Mouse (Mus musculus): ENCODE data around the gene Ccdc106. TPM values are rescaled to one million over a fixed set of nuclear protein-coding genes. Genes with fewer than 3 reads are reported as not detected.

Ccdc106 gene
- polyA plus RNA-seq, 1 experiment from 2014 or later, result 75.7 TPM

- H3K36me3 ChIP-seq, result peaks cover 36% of the 10 kb centered on the region
- H3K4me3 ChIP-seq (replicated peaks), result peak overlapping the region; percentile 61; the same call in 1 of the 2 replicates
- WGBS, result 94% methylated on average over 7 of the region's 7 CpGs
- ATAC-seq (ENCODE audit: low FRiP score), result no peak
- no peaks in the 10 kb centered on the region for H3K9me3 ChIP-seq (replicated peaks)
- H3K4me1 ChIP-seq, result peaks cover 22% of the 10 kb centered on the region
- H3K9ac ChIP-seq (replicated peaks), result no peak overlapping the region
- peak overlapping the region; percentile 68 for H3K4me2 ChIP-seq
- H3K27ac ChIP-seq (replicated peaks), result 0 out of 2 replicates have a peak overlapping the region, but pooled peaks have one; percentile 99
- no peaks in the 10 kb centered on the region for H3K27me3 ChIP-seq (replicated peaks)
These were observed 16.7 kb downstream of the Ccdc106 start for GRCm38 (mm10) chr7:5037026-5037425.

DNA sequence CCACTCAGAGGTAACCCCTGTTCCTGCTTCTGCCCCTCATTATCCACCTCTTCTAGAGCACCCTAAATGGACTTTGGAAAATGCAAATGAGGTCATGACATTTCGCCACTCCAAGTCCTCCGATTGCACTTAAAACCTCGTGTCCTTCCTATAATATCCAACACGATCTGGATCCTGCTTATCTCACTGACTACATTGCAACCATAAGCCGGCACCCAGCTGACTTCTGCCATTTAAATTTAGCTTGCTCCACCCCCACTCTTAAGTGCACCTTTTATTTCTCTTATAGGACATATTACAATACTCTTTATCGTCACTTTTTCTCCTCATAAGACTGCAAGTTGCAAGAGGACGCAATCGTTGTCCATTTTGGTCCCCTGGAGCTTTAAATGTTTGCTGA, 17.1 kb downstream of the Ccdc106 start:
- peaks cover 32% of the 10 kb centered on the region for H3K36me3 ChIP-seq
- peak overlapping the region; percentile 68 for H3K4me2 ChIP-seq
- ATAC-seq (ENCODE audit: low FRiP score), result no peak
- H3K4me3 ChIP-seq (replicated peaks), result peak overlapping the region; percentile 61
- WGBS, result 81% methylated on average over 8 of the region's 8 CpGs
- H3K9ac ChIP-seq (replicated peaks), result 0 out of 2 replicates have a peak overlapping the region, but pooled peaks have one; percentile 74
- H3K9me3 ChIP-seq (replicated peaks), result no peaks in the 10 kb centered on the region
- peaks cover 22% of the 10 kb centered on the region for H3K4me1 ChIP-seq
- H3K27me3 ChIP-seq (replicated peaks), result no peaks in the 10 kb centered on the region
- peak overlapping the region; percentile 99 for H3K27ac ChIP-seq (replicated peaks)

GRCm38 (mm10) chr7:5038109-5038732, 17.9 kb downstream of the Ccdc106 start, which contains the start of gene Zfp784:
TSS of gene Zfp784 (minus strand) at chr7:5038446.
- Histone ChIP-seq H3K27ac (replicated peaks) (peak within 1 kb of the TSS; percentile 99), H3K9me3 (replicated peaks) (no peaks in the 10 kb centered on the region), H3K4me2 (peak within 1 kb of the TSS; percentile 68), H3K4me3 (replicated peaks) (peak within 1 kb of the TSS; percentile 61), H3K9ac (replicated peaks) (peak within 1 kb of the TSS; percentile 74), H3K36me3 (peaks cover 24% of the 10 kb centered on the region), H3K4me1 (peaks cover 22% of the 10 kb centered on the region), H3K27me3 (replicated peaks) (no peaks in the 10 kb centered on the region)
- ATAC-seq (ENCODE audit: low FRiP score), result peak; percentile 94
- under 1% methylated on average over 48 of the region's 48 CpGs for WGBS

GRCm38 (mm10) chr7:5038940-5039339, 18.6 kb downstream of the Ccdc106 start:
- H3K27ac ChIP-seq (replicated peaks), result peak overlapping the region; percentile 99

DNA sequence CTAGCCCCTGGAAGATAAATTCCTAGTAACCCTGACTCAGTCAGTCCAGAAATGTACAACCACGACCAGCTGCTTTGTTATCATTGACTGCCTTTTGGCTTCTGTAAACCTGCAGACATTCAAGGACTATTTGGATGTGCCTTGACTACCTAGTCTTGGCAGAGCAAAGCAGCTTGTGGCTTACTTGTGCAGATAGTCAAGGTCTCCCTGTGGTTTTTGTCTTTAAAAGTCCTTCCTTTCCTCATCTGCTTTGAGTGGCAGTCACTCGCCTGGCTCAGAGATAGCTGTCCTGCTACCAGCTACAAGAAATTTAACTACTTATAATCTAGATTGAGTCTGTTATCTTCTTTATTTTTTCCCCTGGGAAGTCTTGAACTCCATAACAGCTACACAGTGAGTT, 24.6 kb downstream of the Ccdc106 start:
- Histone ChIP-seq H3K9me3 (replicated peaks) (no peaks in the 10 kb centered on the region), H3K27me3 (replicated peaks) (no peaks in the 10 kb centered on the region), H3K36me3 (no peaks in the 10 kb centered on the region), H3K4me3 (replicated peaks) (no peak overlapping the region), H3K4me1 (0 out of 2 replicates have a peak, but pooled peaks cover under 1% of the 10 kb centered on the region), H3K9ac (replicated peaks) (no peak overlapping the region), H3K27ac (replicated peaks) (no peak overlapping the region), H3K4me2 (no peak overlapping the region)
- 86% methylated on average over 2 of the region's 2 CpGs for WGBS
- ATAC-seq (ENCODE audit: low FRiP score), result no peak

More at GRCm38 (mm10) chr7:5038940-5039339, 18.6 kb downstream of the Ccdc106 start:
- ATAC-seq (ENCODE audit: low FRiP score), result no peak
- Histone ChIP-seq H3K4me2 (peak overlapping the region; percentile 68), H3K4me1 (peaks cover 22% of the 10 kb centered on the region), H3K36me3 (peaks cover 17% of the 10 kb centered on the region), H3K9ac (replicated peaks) (peak overlapping the region; percentile 74), H3K4me3 (replicated peaks) (peak overlapping the region; percentile 61), H3K27me3 (replicated peaks) (no peaks in the 10 kb centered on the region), H3K9me3 (replicated peaks) (no peaks in the 10 kb centered on the region)
- WGBS, result 34% methylated on average over 5 of the region's 5 CpGs

- Histone ChIP-seq H3K4me2 (no peak overlapping the region), H3K4me3 (replicated peaks) (no peak overlapping the region), H3K4me1 (peaks cover 10% of the 10 kb centered on the region), H3K27me3 (replicated peaks) (no peaks in the 10 kb centered on the region), H3K9me3 (replicated peaks) (no peaks in the 10 kb centered on the region), H3K27ac (replicated peaks) (no peak overlapping the region), H3K9ac (replicated peaks) (no peak overlapping the region), H3K36me3 (no peaks in the 10 kb centered on the region)
- WGBS, result 70% methylated on average over 2 of the region's 2 CpGs
- no peak for ATAC-seq (ENCODE audit: low FRiP score)
These were observed 25.8 kb downstream of the Ccdc106 start for GRCm38 (mm10) chr7:5046112-5046511.

DNA sequence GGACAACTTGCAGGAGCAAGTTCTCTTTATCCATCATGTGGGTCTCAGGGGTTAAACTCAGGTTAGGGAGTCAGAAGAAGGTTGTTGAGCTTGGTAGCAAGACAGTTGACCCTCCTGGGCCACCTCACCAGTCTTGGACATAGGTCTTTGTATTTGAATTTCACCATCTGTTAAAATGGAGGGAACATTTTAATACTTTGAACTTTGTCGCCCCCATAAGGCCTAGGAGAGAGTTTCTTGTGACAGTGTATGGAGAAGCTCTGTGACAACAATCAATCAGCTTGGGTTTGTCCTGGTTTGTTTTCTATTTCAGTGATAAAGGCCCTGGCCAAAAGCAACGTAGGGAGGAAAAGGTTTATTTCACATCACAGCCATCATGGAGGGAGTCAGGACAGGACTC, 27.0 kb downstream of the Ccdc106 start:
- no peak overlapping the region for H3K4me2 ChIP-seq
- H3K36me3 ChIP-seq, result no peaks in the 10 kb centered on the region
- H3K4me1 ChIP-seq, result peaks cover 15% of the 10 kb centered on the region
- ATAC-seq (ENCODE audit: low FRiP score), result no peak
- no peaks in the 10 kb centered on the region for H3K27me3 ChIP-seq (replicated peaks)
- H3K9ac ChIP-seq (replicated peaks), result no peak overlapping the region
- WGBS, result 30% methylated on average over 2 of the region's 2 CpGs
- no peak overlapping the region for H3K4me3 ChIP-seq (replicated peaks)
- H3K27ac ChIP-seq (replicated peaks), result no peak overlapping the region
- no peaks in the 10 kb centered on the region for H3K9me3 ChIP-seq (replicated peaks)

DNA sequence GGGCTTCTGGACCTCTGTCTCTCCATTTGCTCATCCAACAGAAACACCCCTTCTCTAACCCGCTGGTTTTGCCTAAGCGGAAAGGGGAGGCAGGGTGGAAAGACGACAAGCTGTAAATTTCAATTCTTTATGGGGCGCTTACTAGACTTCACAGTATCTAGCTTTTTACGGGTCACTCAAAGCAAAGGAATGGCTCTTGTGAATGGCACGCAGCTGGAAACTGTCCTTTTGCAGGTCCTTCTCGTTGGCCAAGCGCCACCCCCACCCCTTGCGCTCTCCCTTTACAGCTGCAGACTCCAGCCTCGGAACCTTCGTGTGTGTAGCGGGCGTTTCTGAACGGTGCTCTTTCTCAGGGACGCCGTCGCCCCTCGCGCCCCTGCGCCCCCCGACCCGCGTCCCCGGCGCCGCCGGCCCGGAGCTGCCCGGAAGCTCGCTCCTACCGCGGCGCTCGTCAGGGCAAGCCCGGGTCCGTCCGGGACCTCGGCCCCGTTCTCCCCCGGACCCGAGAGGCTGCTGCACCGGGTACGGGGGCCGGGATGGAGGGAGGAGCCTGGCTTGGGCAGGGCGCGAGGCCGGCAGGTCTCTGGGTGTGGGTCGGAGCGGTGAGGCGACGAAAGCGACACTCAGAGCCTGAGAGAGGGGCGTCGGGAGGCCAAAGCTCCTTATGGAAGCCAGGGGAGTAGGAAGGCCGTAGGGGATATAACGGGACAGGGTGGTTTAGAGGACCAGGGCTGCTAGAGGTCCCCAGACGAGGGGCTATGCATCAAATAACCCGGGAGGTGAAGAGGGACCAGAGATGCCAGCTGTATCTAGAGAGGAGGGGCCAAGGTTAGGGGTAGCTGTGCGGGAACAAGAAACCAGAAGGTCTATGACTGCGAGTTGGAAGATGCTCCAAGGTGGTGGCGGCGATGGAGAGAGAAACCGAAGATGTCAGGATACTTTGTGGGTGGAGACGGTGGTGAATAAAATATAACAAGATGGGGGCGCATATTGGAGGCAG, 31.1 kb downstream of the Ccdc106 start, which contains the start of gene Zfp580:
Gene Zfp580, plus strand, starts transcription at position 346 of the 1,000 bp plus-strand sequence.
- peak within 1 kb of the TSS; percentile 92 for H3K4me2 ChIP-seq
- H3K36me3 ChIP-seq, result no peaks in the 10 kb centered on the region
- H3K27ac ChIP-seq (replicated peaks), result peak within 1 kb of the TSS; percentile 90
- peak; percentile 77 for ATAC-seq (ENCODE audit: low FRiP score)
- H3K4me3 ChIP-seq (replicated peaks), result peak within 1 kb of the TSS; percentile 66
- under 1% methylated on average over 65 of the region's 65 CpGs for WGBS
- H3K9ac ChIP-seq (replicated peaks), result peak within 1 kb of the TSS; percentile 85
- H3K9me3 ChIP-seq (replicated peaks), result no peaks in the 10 kb centered on the region
- H3K27me3 ChIP-seq (replicated peaks), result peaks cover 24% of the 10 kb centered on the region
- H3K4me1 ChIP-seq, result peaks cover 56% of the 10 kb centered on the region

GRCm38 (mm10) chr7:5052438-5052837, 32.1 kb downstream of the Ccdc106 start:
- H3K4me2 ChIP-seq, result peak overlapping the region; percentile 92
- 3% methylated on average over 12 of the region's 12 CpGs for WGBS
- peak overlapping the region; percentile 85 for H3K9ac ChIP-seq (replicated peaks)
- no peaks in the 10 kb centered on the region for H3K36me3 ChIP-seq
- H3K27ac ChIP-seq (replicated peaks), result peak overlapping the region; percentile 52
- H3K9me3 ChIP-seq (replicated peaks), result no peaks in the 10 kb centered on the region
- H3K27me3 ChIP-seq (replicated peaks), result peaks cover 24% of the 10 kb centered on the region
- ATAC-seq (ENCODE audit: low FRiP score), result no peak
- peaks cover 62% of the 10 kb centered on the region for H3K4me1 ChIP-seq
- peak overlapping the region; percentile 66 for H3K4me3 ChIP-seq (replicated peaks)

- 3% methylated on average over 44 of the region's 45 CpGs for WGBS
- Histone ChIP-seq H3K4me1 (peaks cover 67% of the 10 kb centered on the region), H3K27me3 (replicated peaks) (peaks cover 24% of the 10 kb centered on the region), H3K9ac (replicated peaks) (peak overlapping the region; percentile 85), H3K36me3 (no peaks in the 10 kb centered on the region), H3K4me2 (peak overlapping the region; percentile 92), H3K27ac (replicated peaks) (peak overlapping the region; percentile 52), H3K4me3 (replicated peaks) (peak overlapping the region; percentile 66), H3K9me3 (replicated peaks) (no peaks in the 10 kb centered on the region)
- no peak for ATAC-seq (ENCODE audit: low FRiP score)
These were observed 32.6 kb downstream of the Ccdc106 start for GRCm38 (mm10) chr7:5052931-5053343.

GRCm38 (mm10) chr7:5053456-5054179, 33.3 kb downstream of the Ccdc106 start:
- Histone ChIP-seq H3K4me1 (peaks cover 74% of the 10 kb centered on the region), H3K4me3 (replicated peaks) (peak overlapping the region; percentile 66), H3K36me3 (no peaks in the 10 kb centered on the region), H3K27me3 (replicated peaks) (peaks cover 24% of the 10 kb centered on the region), H3K4me2 (peak overlapping the region; percentile 92), H3K27ac (replicated peaks) (peak overlapping the region; percentile 41; the same call in 1 of the 2 replicates), H3K9ac (replicated peaks) (peak overlapping the region; percentile 85), H3K9me3 (replicated peaks) (no peaks in the 10 kb centered on the region)
- ATAC-seq (ENCODE audit: low FRiP score), result no peak
- 8% methylated on average over 32 of the region's 32 CpGs for WGBS
